In genomic region chr11:17188786-17189185, GRCm38 (mm10) we compare ENCODE assay signal across 21 mouse cellular contexts. TPM values are rescaled to one million over a fixed set of nuclear protein-coding genes. Genes with fewer than 3 reads are reported as not detected.
A peak's percentile ranks its signal among the peaks of the same experiment; 100 is the strongest.
DNase-seq lines count a peak whose midpoint lies in the region; ATAC-seq and TF ChIP-seq lines count a peak whose summit lies in the region.
"Had no signal": no experiment of that assay in that cellular context is flagged by ENCODE, and none has a peak within 500 bp of the region (broad histone marks: within the 10 kb centered on the region; RNA-seq: fewer than 3 reads in every experiment).

No protein-coding gene starts in this region.

- TF ChIP-seq CTCF in liver, postnatal 0 days (IDR thresholded peaks at IDR 0.05; ENCODE audit: low read depth), result no peak

- no peak overlapping the region for H3K4me3 ChIP-seq in midbrain, embryonic 11.5 days (ENCODE audit: low read depth, low read length)
- no peak overlapping the region for H3K4me3 ChIP-seq in midbrain, embryonic 16.5 days (ENCODE audit: low read depth, low read length)
- H3K4me3 ChIP-seq in liver, postnatal 0 days (ENCODE audit: low read depth, low read length), result no peak overlapping the region
- no peak overlapping the region for H3K4me3 ChIP-seq in hindbrain, embryonic 13.5 days
- H3K4me3 ChIP-seq: embryonic facial prominence, embryonic 13.5 days; embryonic facial prominence, embryonic 15.5 days; erythroblast, embryonic 14.5 days; forebrain, embryonic 10.5 days; forebrain, embryonic 12.5 days had no signal

- H3K4me1 ChIP-seq in midbrain, embryonic 11.5 days (ENCODE audit: control insufficient read depth, insufficient read depth, low read length), result peaks cover 4% of the 10 kb centered on the region; the same call in 1 of the 2 replicates
- no peaks in the 10 kb centered on the region; the same call in 1 of the 2 replicates for H3K4me1 ChIP-seq in midbrain, embryonic 16.5 days (ENCODE audit: control insufficient read depth, insufficient read depth, low read length)
- H3K4me1 ChIP-seq in liver, postnatal 0 days (ENCODE audit: insufficient read depth), result 0 out of 2 replicates have a peak, but pooled peaks cover 2% of the 10 kb centered on the region
- no peaks in the 10 kb centered on the region for H3K4me1 ChIP-seq in hindbrain, embryonic 13.5 days (replicated peaks)
- H3K4me1 ChIP-seq: embryonic facial prominence, embryonic 13.5 days; embryonic facial prominence, embryonic 15.5 days had no signal

- no peaks in the 10 kb centered on the region for H3K9me3 ChIP-seq in midbrain, embryonic 11.5 days (ENCODE audit: control insufficient read depth, low read length)
- no peaks in the 10 kb centered on the region for H3K9me3 ChIP-seq in midbrain, embryonic 16.5 days (replicated peaks; ENCODE audit: control insufficient read depth, low read length, poor library complexity, severe bottlenecking)
- no peaks in the 10 kb centered on the region for H3K9me3 ChIP-seq in liver, postnatal 0 days (ENCODE audit: low read length)
- H3K9me3 ChIP-seq in hindbrain, embryonic 13.5 days, result no peaks in the 10 kb centered on the region
- H3K9me3 ChIP-seq: embryonic facial prominence, embryonic 13.5 days; embryonic facial prominence, embryonic 15.5 days; forebrain, embryonic 10.5 days; forebrain, embryonic 12.5 days had no signal

- ATAC-seq in midbrain, embryonic 11.5 days (ENCODE audit: low FRiP score), result 0 out of 2 replicates have a peak, but pooled peaks have one; percentile 2
- no peak for ATAC-seq in midbrain, embryonic 16.5 days
- ATAC-seq in liver, postnatal 0 days, result no peak
- ATAC-seq in hindbrain, embryonic 13.5 days (ENCODE audit: low FRiP score), result no peak

- no peaks in the 10 kb centered on the region for H3K36me3 ChIP-seq in midbrain, embryonic 11.5 days (ENCODE audit: control insufficient read depth, insufficient read depth, low read length)
- no peaks in the 10 kb centered on the region for H3K36me3 ChIP-seq in midbrain, embryonic 16.5 days (ENCODE audit: control insufficient read depth, insufficient read depth, low read length)
- H3K36me3 ChIP-seq in liver, postnatal 0 days (replicated peaks; ENCODE audit: insufficient read depth, low read length), result no peaks in the 10 kb centered on the region; the same call in 1 of the 2 replicates
- H3K36me3 ChIP-seq in hindbrain, embryonic 13.5 days, result no peaks in the 10 kb centered on the region
- H3K36me3 ChIP-seq: embryonic facial prominence, embryonic 13.5 days had no signal

- H3K4me2 ChIP-seq in midbrain, embryonic 11.5 days, result no peak overlapping the region
- no peak overlapping the region for H3K4me2 ChIP-seq in midbrain, embryonic 16.5 days (ENCODE audit: low read length)
- no peak overlapping the region for H3K4me2 ChIP-seq in liver, postnatal 0 days (ENCODE audit: low read depth, low read length)
- H3K4me2 ChIP-seq in hindbrain, embryonic 13.5 days, result no peak overlapping the region
- H3K4me2 ChIP-seq: embryonic facial prominence, embryonic 13.5 days; embryonic facial prominence, embryonic 15.5 days; forebrain, embryonic 12.5 days had no signal

- no peak overlapping the region for H3K27ac ChIP-seq in midbrain, embryonic 11.5 days (ENCODE audit: low read depth, low read length)
- no peak overlapping the region for H3K27ac ChIP-seq in midbrain, embryonic 16.5 days (ENCODE audit: low read length)
- H3K27ac ChIP-seq in liver, postnatal 0 days (ENCODE audit: low read depth), result no peak overlapping the region
- no peak overlapping the region for H3K27ac ChIP-seq in hindbrain, embryonic 13.5 days
- H3K27ac ChIP-seq: embryonic facial prominence, embryonic 13.5 days; embryonic facial prominence, embryonic 15.5 days; forebrain, embryonic 10.5 days; forebrain, embryonic 12.5 days had no signal

- DNase-seq in midbrain, embryonic 11.5 days (ENCODE audit: low spot score, missing footprints), result no peak
- peak; percentile 61 for DNase-seq in embryo, embryonic 10.5 days (ENCODE audit: low spot score)
- peak; percentile 52 for DNase-seq in embryo, embryonic 9.5 days (ENCODE audit: extremely low spot score)
- DNase-seq in mesoderm, embryonic 11.5 days (ENCODE audit: low read depth, low spot score), result peak; percentile 48
- no peak for DNase-seq in liver, postnatal 0 days
- DNase-seq in gastrocnemius, postnatal 10 days, result no peak
- DNase-seq: adrenal gland, adult 8-10 months; adrenal gland, postnatal 14 days; adrenal gland, postnatal 36 days; cerebellum, adult 11-12 months; cerebellum, adult 2 months; cerebellum, adult 9-10 months; cerebellum, postnatal 10 days; cerebellum, postnatal 25 days had no signal

- no peak for TF ChIP-seq EP300 in liver, postnatal 0 days (IDR thresholded peaks at IDR 0.05; ENCODE audit: low read depth)

- H3K27me3 ChIP-seq in midbrain, embryonic 11.5 days (ENCODE audit: control insufficient read depth, insufficient read depth, low read length), result no peaks in the 10 kb centered on the region
- H3K27me3 ChIP-seq in midbrain, embryonic 16.5 days (ENCODE audit: control insufficient read depth, insufficient read depth, low read depth, low read length), result no peaks in the 10 kb centered on the region
- H3K27me3 ChIP-seq in liver, postnatal 0 days (ENCODE audit: insufficient read depth, low read length), result no peaks in the 10 kb centered on the region
- H3K27me3 ChIP-seq in hindbrain, embryonic 13.5 days, result no peaks in the 10 kb centered on the region
- H3K27me3 ChIP-seq: embryonic facial prominence, embryonic 13.5 days; embryonic facial prominence, embryonic 15.5 days; forebrain, embryonic 12.5 days had no signal

- no peak overlapping the region for H3K9ac ChIP-seq in midbrain, embryonic 11.5 days (ENCODE audit: low read length)
- H3K9ac ChIP-seq in midbrain, embryonic 16.5 days (ENCODE audit: low read depth, low read length), result no peak overlapping the region
- no peak overlapping the region for H3K9ac ChIP-seq in liver, postnatal 0 days (replicated peaks)
- H3K9ac ChIP-seq in hindbrain, embryonic 13.5 days, result no peak overlapping the region
- H3K9ac ChIP-seq: embryonic facial prominence, embryonic 13.5 days; embryonic facial prominence, embryonic 15.5 days; forebrain, embryonic 12.5 days had no signal

- WGBS in midbrain, embryonic 11.5 days, result 49% methylated on average over 3 of the region's 3 CpGs
- WGBS in midbrain, embryonic 16.5 days, result 54% methylated on average over 3 of the region's 3 CpGs
- WGBS in liver, postnatal 0 days (ENCODE audit: insufficient replicate concordance), result 79% methylated on average over 3 of the region's 3 CpGs
- 39% methylated on average over 3 of the region's 3 CpGs for WGBS in hindbrain, embryonic 13.5 days

RNA-seq across cellular contexts. Expression of gene Wdr92, which starts 6.9 kb away (rescaled TPM):
- 31.2 and 33.0 TPM in 2 replicates for polyA plus RNA-seq in midbrain, embryonic 11.5 days (2014; fragmentation: Nextera tagmentation; extraction: Ambion mirVana)
- polyA plus RNA-seq in midbrain, embryonic 16.5 days (2015; fragmentation: Nextera tagmentation; extraction: Ambion mirVana), result 19.4 and 20.9 TPM in 2 replicates
- 8.5 and 8.8 TPM in 2 replicates for polyA plus RNA-seq in liver, postnatal 0 days (2015; fragmentation: Nextera tagmentation; extraction: Ambion mirVana)
- total RNA-seq in gastrocnemius, postnatal 10 days (2021), result 1 to 10 TPM; 6.5 to 7.4 TPM
- polyA plus RNA-seq in hindbrain, embryonic 13.5 days (2015; fragmentation: Nextera tagmentation; extraction: Ambion mirVana), result 20.6 and 22.4 TPM in 2 replicates
- polyA plus RNA-seq: erythroblast, embryonic 14.5 days had no signal

RNA-seq across cellular contexts. Expression of gene Pno1, which starts 22.6 kb away (rescaled TPM):
- 99.4 and 106 TPM in 2 replicates for polyA plus RNA-seq in midbrain, embryonic 11.5 days (2014; fragmentation: Nextera tagmentation; extraction: Ambion mirVana)
- 40.9 TPM in 2 replicates for polyA plus RNA-seq in midbrain, embryonic 16.5 days (2015; fragmentation: Nextera tagmentation; extraction: Ambion mirVana)
- polyA plus RNA-seq in liver, postnatal 0 days (2015; fragmentation: Nextera tagmentation; extraction: Ambion mirVana), result 37.1 and 37.2 TPM in 2 replicates
- total RNA-seq in gastrocnemius, postnatal 10 days (2021), result 10 to 100 TPM; 41.6 to 47.9 TPM
- polyA plus RNA-seq in hindbrain, embryonic 13.5 days (2015; fragmentation: Nextera tagmentation; extraction: Ambion mirVana), result 50.3 and 51.0 TPM in 2 replicates

RNA-seq across cellular contexts. Expression of gene Ppp3r1, which starts 29.7 kb away (rescaled TPM):
- 107 and 113 TPM in 2 replicates for polyA plus RNA-seq in midbrain, embryonic 11.5 days (2014; fragmentation: Nextera tagmentation; extraction: Ambion mirVana)
- polyA plus RNA-seq in midbrain, embryonic 16.5 days (2015; fragmentation: Nextera tagmentation; extraction: Ambion mirVana), result 212 and 220 TPM in 2 replicates
- polyA plus RNA-seq in liver, postnatal 0 days (2015; fragmentation: Nextera tagmentation; extraction: Ambion mirVana), result 31.1 and 32.1 TPM in 2 replicates
- total RNA-seq in gastrocnemius, postnatal 10 days (2021), result 100 to 1,000 TPM; 177 to 186 TPM
- 178 and 180 TPM in 2 replicates for polyA plus RNA-seq in hindbrain, embryonic 13.5 days (2015; fragmentation: Nextera tagmentation; extraction: Ambion mirVana)

Comparison
In these comparisons a context has a peak if more than half of its experiments do, and no peak if none do; other contexts are left out.
1. DNase-seq: peak in embryo, embryonic 10.5 days (single experiment), embryo, embryonic 9.5 days (single experiment) and mesoderm, embryonic 11.5 days (single experiment); none in midbrain, embryonic 11.5 days (single experiment), liver, postnatal 0 days (single experiment) and gastrocnemius, postnatal 10 days (single experiment).